Mouse (Mus musculus) large intestine, adult 2 months (tissue): ENCODE data around the gene Fbxo46. TPM values are rescaled to one million over a fixed set of nuclear protein-coding genes. Genes with fewer than 3 reads are reported as not detected.
"Not testable (repeated sequence)": the region's sequence is repeated elsewhere in the genome, so short reads cannot be mapped to it uniquely, and the experiment has no call there.

Experiments
- DNase-seq: peaks from one replicate; pipeline ENCODE4 v3.0.0-alpha.2; 2012; ENCODE audit warnings: low read depth, low spot score
- WGBS: fragments of 180-500 bp; shearing (Covaris S2); methylation state at CpG from one replicate; pipeline ENCODE4 v1.1.7; 2018; 5-methylcytosine and 5-hydroxymethylcytosine counted together
- polyA plus RNA-seq: library from polyadenylated mRNA; depleted of rRNA; stranded (reverse); fragments of >200 nt; gene quantifications from 2 replicates; pipeline ENCODE4 v1.2.3, GENCODE M21; 2012; rRNA removed

Gene Fbxo46
- polyA plus RNA-seq, result 9.8 and 10.1 TPM in 2 replicates

DNA sequence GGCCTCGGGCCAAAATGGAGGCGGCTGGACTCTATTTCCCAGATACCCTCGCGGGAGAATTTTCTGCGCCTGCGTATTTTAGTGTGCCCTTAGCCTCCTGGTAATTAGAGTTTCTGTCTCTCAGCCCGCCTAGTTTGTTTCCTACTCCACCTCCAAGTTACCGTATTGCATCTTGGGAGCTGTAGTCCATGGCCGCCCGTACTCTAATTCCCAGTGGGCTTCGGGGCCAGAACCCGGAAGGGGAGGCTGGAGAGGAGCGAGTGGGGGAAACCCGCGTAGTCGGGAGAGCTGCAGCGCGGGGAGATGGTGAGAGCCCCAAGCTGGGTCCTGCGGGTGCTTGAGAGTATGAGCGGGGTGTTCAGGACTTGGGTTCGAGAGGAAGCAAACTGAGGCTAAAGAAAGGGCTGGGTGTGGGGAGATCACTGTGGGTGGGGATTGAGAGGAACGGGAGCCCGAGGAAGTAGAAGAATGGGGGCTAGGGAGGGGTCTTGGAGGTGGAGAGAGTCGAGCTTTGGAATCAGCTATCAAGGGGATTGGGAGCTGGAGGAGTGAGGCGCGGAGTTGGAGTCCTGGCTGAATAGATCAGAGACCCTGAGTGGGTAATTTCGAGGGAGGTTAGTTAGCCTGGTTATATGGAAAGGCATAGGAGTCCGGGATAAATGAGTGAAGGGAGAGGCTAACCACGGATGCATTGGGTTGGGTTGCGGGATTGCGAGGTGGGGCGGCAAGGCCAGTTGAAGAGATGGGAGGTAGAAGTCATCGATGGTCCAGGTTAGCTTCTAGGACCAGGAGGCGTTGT lies at the start of gene Fbxo46:
TSS of gene Fbxo46 (plus strand) at position 229 of the 799 bp plus-strand sequence.
- DNase-seq, result peak; percentile 96
- WGBS, result under 1% methylated on average over 34 of the region's 34 CpGs

GRCm38 (mm10) chr7:19071024-19071423 lies 48.6 kb upstream of the Fbxo46 start:
- not testable (repeated sequence) for DNase-seq
- 23% methylated on average over 3 of the region's 3 CpGs for WGBS

- no peak for DNase-seq
- 78% methylated on average over 9 of the region's 9 CpGs for WGBS
These were observed 46.2 kb upstream of the Fbxo46 start for GRCm38 (mm10) chr7:19073504-19073903.

- WGBS, result 92% methylated on average over 6 of the region's 6 CpGs
These were observed 45.2 kb upstream of the Fbxo46 start for GRCm38 (mm10) chr7:19074494-19074893.

GRCm38 (mm10) chr7:19075231-19075630 lies 44.4 kb upstream of the Fbxo46 start:
- WGBS, result 44% methylated on average over 5 of the region's 5 CpGs
- no peak for DNase-seq

More at GRCm38 (mm10) chr7:19074494-19074893, 45.2 kb upstream of the Fbxo46 start:
- DNase-seq, result no peak

- DNase-seq, result no peak
- WGBS, result 1% methylated on average over 91 of the region's 91 CpGs
These were observed 43.7 kb upstream of the Fbxo46 start, which contains the start of gene Dmwd for GRCm38 (mm10) chr7:19075723-19076585. Dmwd (plus strand) TSS chr7:19076227.

DNA sequence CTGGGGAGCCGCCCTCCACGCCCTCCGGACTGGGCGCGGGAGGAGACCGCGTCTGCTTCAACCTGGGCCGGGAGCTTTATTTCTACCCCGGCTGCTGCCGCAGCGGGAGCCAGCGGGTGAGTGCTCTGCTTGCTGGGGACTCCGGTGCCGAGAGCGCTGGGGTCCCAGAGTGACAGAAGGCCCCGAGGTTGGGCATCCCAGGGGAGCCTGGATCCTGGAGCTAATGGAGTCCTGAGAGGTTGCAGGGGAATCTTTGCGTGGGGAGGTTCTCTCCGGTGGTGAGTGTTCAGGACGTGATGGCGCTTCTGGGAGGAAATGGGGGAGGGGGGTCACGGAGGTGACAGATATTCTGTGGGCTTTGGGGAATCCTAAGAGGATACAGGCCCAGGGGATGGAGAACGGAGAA lies 43.1 kb upstream of the Fbxo46 start:
- no peak for DNase-seq
- whole genome bisulfite sequencing, result 5% methylated on average over 22 of the region's 22 CpGs

DNA sequence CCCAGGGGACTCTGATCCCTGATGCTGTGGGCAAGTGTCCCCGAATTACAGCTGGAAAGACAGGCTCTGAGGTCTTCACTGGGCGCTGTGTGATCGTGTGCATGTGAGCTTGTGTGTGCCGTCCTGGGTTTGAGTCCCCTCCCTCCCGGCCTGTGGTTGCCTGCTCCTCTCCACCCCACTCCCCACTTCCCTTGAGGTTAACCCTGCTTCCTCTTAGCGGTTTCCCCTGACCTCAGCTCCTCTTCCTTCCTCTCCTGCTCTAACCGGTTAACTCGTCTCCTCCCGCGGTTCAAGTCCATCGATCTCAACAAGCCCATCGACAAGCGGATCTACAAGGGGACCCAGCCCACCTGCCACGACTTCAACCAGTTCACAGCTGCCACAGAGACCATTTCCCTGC lies 41.9 kb upstream of the Fbxo46 start:
- 81% methylated on average over 14 of the region's 14 CpGs for WGBS
- no peak for DNase-seq

DNA sequence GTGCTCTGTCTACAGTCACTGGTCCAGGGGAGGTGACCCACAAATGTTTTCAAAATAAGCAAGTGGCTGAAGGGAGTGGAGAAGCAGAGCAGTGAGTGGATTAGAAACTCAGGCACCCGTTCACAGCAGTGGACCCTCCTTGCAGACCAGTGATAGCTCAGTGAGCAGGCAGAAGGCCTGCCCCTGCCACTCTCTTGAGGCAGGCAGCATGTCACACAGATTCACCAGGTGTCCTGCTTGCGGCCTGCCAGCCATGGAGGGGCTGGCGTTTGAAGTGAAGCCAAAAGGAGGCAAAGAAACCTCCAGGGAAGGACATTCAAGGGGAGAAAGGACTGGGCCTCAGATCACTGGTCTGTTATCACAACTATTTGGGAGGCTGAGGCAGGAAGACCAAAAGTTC lies 40.9 kb upstream of the Fbxo46 start:
- WGBS, result 85% methylated on average over 3 of the region's 3 CpGs
- DNase-seq, result no peak

DNA sequence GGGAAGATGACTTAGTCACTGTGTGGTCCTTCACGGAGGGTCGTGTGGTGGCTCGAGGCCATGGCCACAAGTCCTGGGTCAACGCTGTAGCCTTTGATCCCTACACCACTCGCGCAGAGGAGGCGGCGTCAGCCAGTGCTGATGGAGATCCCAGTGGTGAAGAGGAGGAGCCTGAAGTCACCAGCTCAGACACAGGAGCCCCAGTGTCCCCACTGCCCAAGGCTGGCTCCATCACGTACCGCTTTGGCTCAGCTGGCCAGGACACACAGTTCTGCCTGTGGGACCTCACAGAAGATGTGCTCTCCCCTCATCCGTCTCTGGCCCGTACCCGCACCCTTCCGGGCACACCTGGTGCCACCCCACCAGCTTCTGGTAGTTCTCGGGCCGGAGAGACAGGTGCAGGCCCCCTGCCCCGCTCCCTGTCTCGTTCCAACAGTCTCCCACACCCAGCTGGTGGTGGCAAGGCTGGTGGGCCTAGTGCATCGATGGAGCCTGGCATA lies 39.2 kb upstream of the Fbxo46 start:
- WGBS, result 91% methylated on average over 19 of the region's 19 CpGs
- DNase-seq, result no peak

DNA sequence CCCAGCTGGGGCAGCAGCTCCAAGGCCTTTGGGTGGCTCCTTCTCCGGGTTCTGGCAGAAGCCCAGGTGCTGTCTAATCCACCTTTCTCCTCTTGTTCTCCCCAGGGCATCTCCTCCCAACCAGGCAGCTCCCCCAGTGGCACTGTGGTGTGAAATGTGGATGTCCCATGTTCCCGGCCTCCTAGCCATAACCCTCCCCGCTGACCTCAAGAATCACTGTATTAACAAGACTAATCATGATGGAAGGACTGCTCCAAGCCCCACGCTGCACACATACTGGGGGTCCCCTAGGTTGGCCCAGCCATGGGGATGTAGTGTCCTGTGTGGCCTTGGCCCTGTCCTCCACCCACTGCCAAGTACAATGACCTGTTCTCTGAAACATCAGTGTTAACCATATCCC lies 37.5 kb upstream of the Fbxo46 start:
- DNase-seq, result no peak
- WGBS, result 66% methylated on average over 4 of the region's 4 CpGs

- WGBS, result 27% methylated on average over 6 of the region's 6 CpGs
- no peak for DNase-seq
These were observed 36.6 kb upstream of the Fbxo46 start for GRCm38 (mm10) chr7:19083096-19083495.

DNA sequence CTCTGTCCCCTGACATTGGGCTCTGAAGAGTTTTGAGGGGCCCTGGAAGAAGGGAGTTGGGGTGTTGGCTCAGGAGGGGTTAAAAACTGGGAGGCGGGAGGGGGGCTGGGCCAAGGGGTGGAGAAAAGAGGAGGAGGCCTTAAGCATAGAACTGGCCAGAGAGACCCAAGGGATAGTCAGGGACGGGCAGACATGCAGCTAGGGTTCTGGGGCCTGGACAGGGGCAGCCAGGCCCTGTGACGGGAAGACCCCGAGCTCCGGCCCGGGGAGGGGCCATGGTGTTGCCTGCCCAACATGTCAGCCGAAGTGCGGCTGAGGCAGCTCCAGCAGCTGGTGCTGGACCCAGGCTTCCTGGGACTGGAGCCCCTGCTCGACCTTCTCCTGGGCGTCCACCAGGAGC lies 36.0 kb upstream of the Fbxo46 start, which contains the start of gene Dmpk:
TSS of gene Dmpk (plus strand) at position 149 of the 400 bp plus-strand sequence.
- WGBS, result 11% methylated on average over 10 of the region's 10 CpGs
- DNase-seq, result no peak

DNA sequence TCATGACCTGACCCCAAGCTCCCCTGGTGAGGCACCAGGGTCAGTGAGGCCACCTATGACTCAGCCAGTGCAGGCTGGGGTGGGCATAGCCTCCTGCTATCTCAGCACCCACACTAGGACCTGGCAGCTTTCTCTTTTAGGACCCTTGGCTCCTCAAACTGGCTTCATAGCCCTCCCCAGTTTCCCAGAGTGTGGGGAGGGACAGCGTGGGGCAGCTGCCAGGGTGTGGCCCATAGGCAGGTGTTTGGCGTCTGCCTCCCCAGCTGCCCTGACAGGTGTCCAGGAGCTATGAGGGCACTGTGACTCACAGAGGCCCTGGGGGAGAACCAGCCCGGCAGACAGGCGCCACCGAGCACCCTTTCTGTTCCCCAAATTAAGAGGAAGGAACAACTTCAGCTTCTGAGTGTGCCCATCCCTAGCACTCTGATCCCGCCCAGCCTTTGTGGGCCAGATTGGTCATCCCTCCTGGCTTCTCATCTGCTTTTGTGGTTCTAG lies 35.3 kb upstream of the Fbxo46 start:
- no peak for DNase-seq

GRCm38 (mm10) chr7:19084921-19085473 lies 34.7 kb upstream of the Fbxo46 start:
- 17% methylated on average over 9 of the region's 9 CpGs for WGBS
- DNase-seq, result no peak

More for the DNA sequence above, 35.3 kb upstream of the Fbxo46 start:
- 13% methylated on average over 6 of the region's 6 CpGs for WGBS

DNA sequence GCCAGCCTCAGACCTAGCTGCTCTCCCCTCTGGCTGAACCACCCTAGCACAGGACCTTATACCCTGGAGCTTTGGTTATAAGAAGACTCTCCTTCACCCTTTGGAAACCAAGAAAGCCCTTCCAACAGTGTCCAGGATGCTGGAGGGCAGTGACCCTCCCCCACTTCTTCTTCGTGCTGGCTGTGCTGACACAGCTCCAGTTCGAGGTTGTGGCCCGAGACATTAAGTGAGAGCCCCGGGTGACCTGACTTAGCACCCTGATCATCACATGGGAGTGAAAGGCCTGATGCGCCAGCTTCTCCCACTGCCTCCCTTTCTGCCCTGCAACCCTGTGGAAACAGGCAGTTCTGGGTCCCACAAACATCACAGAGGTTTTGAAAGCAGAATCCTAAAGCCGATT lies 34.2 kb upstream of the Fbxo46 start:
- no peak for DNase-seq
- 5% methylated on average over 6 of the region's 6 CpGs for WGBS

GRCm38 (mm10) chr7:19086042-19086441 lies 33.6 kb upstream of the Fbxo46 start:
- no peak for DNase-seq
- 6% methylated on average over 14 of the region's 14 CpGs for WGBS

DNA sequence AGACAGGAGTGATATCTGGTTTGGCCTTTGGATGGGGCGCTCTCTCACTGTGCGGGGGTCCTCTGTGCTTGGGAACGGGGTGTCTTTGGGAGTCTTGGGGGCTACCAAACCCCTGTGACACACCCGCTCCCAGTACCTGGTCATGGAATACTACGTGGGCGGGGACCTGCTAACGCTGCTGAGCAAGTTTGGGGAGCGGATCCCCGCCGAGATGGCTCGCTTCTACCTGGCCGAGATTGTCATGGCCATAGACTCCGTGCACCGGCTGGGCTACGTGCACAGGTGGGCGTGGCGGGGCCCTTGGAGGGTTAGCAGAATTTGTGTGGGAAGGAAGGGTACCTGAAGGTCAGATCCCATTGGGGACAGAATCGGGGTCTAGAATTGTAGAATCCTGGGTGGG lies 32.9 kb upstream of the Fbxo46 start:
- 78% methylated on average over 18 of the region's 18 CpGs for WGBS
- no peak for DNase-seq

GRCm38 (mm10) chr7:19088813-19089212 lies 30.8 kb upstream of the Fbxo46 start:
- WGBS, result 47% methylated on average over 10 of the region's 10 CpGs
- no peak for DNase-seq

DNA sequence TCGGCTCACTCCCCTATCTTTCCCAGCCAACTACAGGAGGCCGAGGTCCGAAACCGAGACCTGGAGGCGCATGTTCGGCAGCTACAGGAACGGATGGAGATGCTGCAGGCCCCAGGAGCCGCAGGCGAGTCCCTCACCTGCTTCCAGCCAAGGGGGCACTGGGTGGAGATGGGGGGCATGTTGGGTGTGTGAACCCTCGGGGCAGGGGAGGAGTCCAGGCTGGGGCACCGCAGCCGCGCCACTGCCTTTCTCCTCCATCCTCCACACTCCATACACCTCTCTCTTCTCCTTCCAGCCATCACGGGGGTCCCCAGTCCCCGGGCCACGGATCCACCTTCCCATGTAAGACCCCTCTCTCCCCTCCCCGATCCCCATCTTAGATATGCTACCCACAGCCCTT lies 27.7 kb upstream of the Fbxo46 start:
- DNase-seq, result no peak
- WGBS, result 88% methylated on average over 17 of the region's 17 CpGs
